Mouse (Mus musculus): ENCODE data around the gene Dgcr2.
A peak's percentile ranks its signal among the peaks of the same experiment; 100 is the strongest.

DNA sequence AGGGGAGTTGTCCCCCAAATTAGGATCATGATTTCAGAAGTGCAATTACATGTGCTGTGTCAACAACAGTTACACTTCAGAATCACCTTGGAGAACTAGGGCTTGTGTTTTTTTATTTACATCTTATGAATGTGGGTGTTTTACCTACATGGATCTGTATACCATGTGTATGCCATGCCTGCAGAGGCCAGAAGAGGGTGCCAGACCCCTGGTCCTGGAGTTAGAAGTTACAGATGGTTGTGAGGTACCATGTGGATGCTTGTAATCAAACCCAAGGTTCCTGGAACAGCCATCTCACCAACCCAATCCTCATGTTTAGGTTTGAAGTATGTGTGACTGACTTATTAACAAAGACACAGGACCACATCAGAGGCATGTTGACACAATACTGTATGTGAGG, 39.8 kb downstream of the Dgcr2 start:
- TF ChIP-seq CTCF (IDR thresholded peaks at IDR 0.05; ENCODE audit: low read depth, low read length) (peak; percentile 56), POLR2A (IDR thresholded peaks at IDR 0.05; ENCODE audit: insufficient read depth, low read length) (no peak), EP300 (IDR thresholded peaks at IDR 0.05; ENCODE audit: insufficient read depth, low read depth, low read length) (no peak)
